Mouse (Mus musculus) cerebellum, adult 18-20 months (tissue): ENCODE results near the gene Fam167b.
A peak's percentile ranks its signal among the peaks of the same experiment; 100 is the strongest.

Experiments
- DNase-seq, 2 experiments: peaks; one replicate each; pipeline ENCODE4 v3.0.0; 2021

Fam167b gene

GRCm38 (mm10) chr4:129600233-129601158 is 22.1 kb upstream of the Fam167b start, which contains the start of the genes Eif3i and Tmem234:
Eif3i (minus strand) TSS chr4:129600648.
Tmem234 (plus strand) TSS chr4:129600668.
- peak; percentile 83 to 84 for DNase-seq

GRCm38 (mm10) chr4:129588865-129589264 is 10.5 kb upstream of the Fam167b start:
- no peak for DNase-seq

GRCm38 (mm10) chr4:129586943-129587342 is 8.6 kb upstream of the Fam167b start:
- DNase-seq, result no peak

GRCm38 (mm10) chr4:129585773-129586172 is 7.4 kb upstream of the Fam167b start:
- DNase-seq, result no peak

- DNase-seq, result peak; percentile 75 to 88
These were observed 6.7 kb upstream of the Fam167b start for GRCm38 (mm10) chr4:129584884-129585608.

GRCm38 (mm10) chr4:129584370-129584769 is 6.0 kb upstream of the Fam167b start:
- DNase-seq, result no peak

- DNase-seq, result no peak
These were observed 3.9 kb upstream of the Fam167b start for GRCm38 (mm10) chr4:129582251-129582650.

- peak; percentile 41 for DNase-seq
These were observed 2.0 kb upstream of the Fam167b start for GRCm38 (mm10) chr4:129580347-129580746.

GRCm38 (mm10) chr4:129577688-129578087 is 661 bp downstream of the Fam167b start:
- no peak for DNase-seq

- DNase-seq, result peak; percentile 50 to 55
These were observed 1.4 kb downstream of the Fam167b start for GRCm38 (mm10) chr4:129576863-129577491.

GRCm38 (mm10) chr4:129575171-129575844 is 3.0 kb downstream of the Fam167b start:
- DNase-seq, result no peak

- DNase-seq, result no peak
These were observed 4.9 kb downstream of the Fam167b start, which contains the start of gene Lck for GRCm38 (mm10) chr4:129573430-129573829. Lck (minus strand) TSS chr4:129573641.

- DNase-seq, result no peak
These were observed 5.3 kb downstream of the Fam167b start for GRCm38 (mm10) chr4:129573093-129573370.

GRCm38 (mm10) chr4:129572236-129573092 is 5.9 kb downstream of the Fam167b start:
- no peak for DNase-seq

GRCm38 (mm10) chr4:129571551-129572084 is 6.7 kb downstream of the Fam167b start:
- DNase-seq, result no peak

GRCm38 (mm10) chr4:129570028-129570427 is 8.3 kb downstream of the Fam167b start:
- DNase-seq, result no peak

GRCm38 (mm10) chr4:129568366-129568765 is 10.0 kb downstream of the Fam167b start:
- DNase-seq, result no peak

- no peak for DNase-seq
These were observed 13.2 kb downstream of the Fam167b start for GRCm38 (mm10) chr4:129565139-129565538.

- DNase-seq, result no peak
These were observed 14.6 kb downstream of the Fam167b start for GRCm38 (mm10) chr4:129563718-129564117.

GRCm38 (mm10) chr4:129561184-129561583 is 17.2 kb downstream of the Fam167b start:
- DNase-seq, result no peak

- no peak for DNase-seq
These were observed 19.9 kb downstream of the Fam167b start for GRCm38 (mm10) chr4:129558321-129558955.
